Mouse (Mus musculus) hindbrain, postnatal 0 days (tissue): ENCODE data around the gene Hoxb7. TPM values are rescaled to one million over a fixed set of nuclear protein-coding genes. Genes with fewer than 3 reads are reported as not detected.
A peak's percentile ranks its signal among the peaks of the same experiment; 100 is the strongest.

Experiments used
- ATAC-seq: fragments of 200-750 bp; cut with Nextera tagmentation; 2 replicates; pipeline ENCODE4 v1.8.0; 2017; ENCODE audit warnings: mild to moderate bottlenecking, moderate TSS enrichment, moderate library complexity
- DNase-seq: peaks from one replicate; pipeline ENCODE4 v3.0.0-alpha.2; 2015; ENCODE audit warnings: low spot score
- H3K27ac ChIP-seq: fragments of 300-500 bp; sonication (generic); 2 replicates; pipeline ENCODE4 v1.5.1; 2014; ENCODE audit warnings: mild to moderate bottlenecking
- H3K27me3 ChIP-seq: fragments of 300-500 bp; sonication (generic); 2 replicates; pipeline ENCODE4 v1.6.1; 2014; ENCODE audit warnings: low read length, mixed read lengths; ENCODE audit not compliant: insufficient read depth
- H3K36me3 ChIP-seq: fragments of 300-500 bp; sonication (generic); 2 replicates; pipeline ENCODE4 v1.6.1; 2014; ENCODE audit warnings: low read length, mixed read lengths; ENCODE audit not compliant: insufficient read depth
- H3K4me1 ChIP-seq: fragments of 300-500 bp; sonication (generic); 2 replicates; pipeline ENCODE4 v1.6.1; 2014; ENCODE audit warnings: antibody characterized with exemption, low read length, mixed read lengths; ENCODE audit not compliant: insufficient read depth
- H3K4me2 ChIP-seq: fragments of 300-500 bp; sonication (generic); 2 replicates; pipeline ENCODE4 v1.6.1; 2014; ENCODE audit warnings: low read depth, mild to moderate bottlenecking, low read length, moderate library complexity, mixed read lengths
- H3K4me3 ChIP-seq: fragments of 300-500 bp; sonication (generic); 2 replicates; pipeline ENCODE4 v1.5.1; 2014; ENCODE audit warnings: low read length
- H3K9ac ChIP-seq: fragments of 300-500 bp; sonication (generic); replicated peaks from 2 replicates; pipeline ENCODE4 v1.6.1; 2014; ENCODE audit warnings: mild to moderate bottlenecking, low read length, moderate library complexity, mixed read lengths
- H3K9me3 ChIP-seq: fragments of 300-500 bp; sonication (generic); 2 replicates; pipeline ENCODE4 v1.6.1; 2016; ENCODE audit warnings: low read length, mixed read lengths
- CTCF ChIP-seq: IDR thresholded peaks from 2 replicates; pipeline ENCODE4 v1.5.1; 2016; ENCODE audit warnings: antibody characterized with exemption, control low read depth, low read depth
- WGBS: fragments of 180-500 bp; shearing (Covaris S2); extraction: QIAGEN DNeasy Blood & Tissue Kit; methylation state at CpG from one replicate; pipeline ENCODE4 v1.1.7; 2014; 5-methylcytosine and 5-hydroxymethylcytosine counted together
- polyA plus RNA-seq: library from polyadenylated mRNA; unstranded; fragments of >200 nt; fragmentation: Nextera tagmentation; extraction: Ambion mirVana; gene quantifications from 2 replicates; pipeline ENCODE4 v1.2.1, GENCODE M21; 2015
- total RNA-seq: library from RNA; depleted of rRNA; stranded (reverse); fragments of >200 nt; gene quantifications from 2 replicates; pipeline ENCODE4 v1.2.3, GENCODE M21; 2014; rRNA removed

The Hoxb7 gene
- total RNA-seq (11.0 and 21.7 TPM in 2 replicates), polyA plus RNA-seq (10.1 and 16.8 TPM in 2 replicates)

GRCm38 (mm10) chr11:96285771-96286738, at the start of gene Hoxb7:
Gene Hoxb7 (plus strand): TSS chr11:96286623.
- ATAC-seq (no peak), DNase-seq (no peak)
- Histone ChIP-seq H3K36me3 (no peaks in the 10 kb centered on the region), H3K4me2 (peak within 1 kb of the TSS; percentile 38), H3K9ac (no peak within 1 kb of the TSS), H3K4me3 (peak within 1 kb of the TSS; percentile 24), H3K4me1 (no peaks in the 10 kb centered on the region), H3K9me3 (no peaks in the 10 kb centered on the region), H3K27ac (no peak within 1 kb of the TSS), H3K27me3 (peaks cover 88% of the 10 kb centered on the region)
- no peak for TF ChIP-seq CTCF
- WGBS: 2% methylated on average over 43 of the region's 43 CpGs

DNA sequence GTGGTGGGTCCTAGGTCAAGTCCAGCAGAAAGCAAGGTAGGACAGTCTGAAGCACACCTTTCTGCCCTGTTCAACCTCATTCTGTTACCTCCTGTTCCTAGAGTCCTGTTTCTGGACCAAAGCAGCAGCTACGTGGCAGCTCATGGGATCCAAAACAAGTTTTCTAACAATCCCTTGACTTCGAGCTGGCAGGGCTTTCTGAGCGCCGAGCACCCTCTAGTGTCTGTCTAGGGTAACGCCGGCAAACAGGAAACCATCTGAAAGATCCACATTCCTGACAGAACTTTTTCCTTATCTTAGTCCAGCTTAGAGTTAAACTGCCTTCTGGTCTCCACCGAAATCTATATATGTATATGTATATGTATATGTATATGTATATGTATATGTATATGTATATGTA, 46.2 kb upstream of the Hoxb7 start:
- TF ChIP-seq CTCF: peak; percentile 86
- WGBS: under 1% methylated on average over 7 of the region's 7 CpGs
- H3K9me3 ChIP-seq: no peaks in the 10 kb centered on the region

DNA sequence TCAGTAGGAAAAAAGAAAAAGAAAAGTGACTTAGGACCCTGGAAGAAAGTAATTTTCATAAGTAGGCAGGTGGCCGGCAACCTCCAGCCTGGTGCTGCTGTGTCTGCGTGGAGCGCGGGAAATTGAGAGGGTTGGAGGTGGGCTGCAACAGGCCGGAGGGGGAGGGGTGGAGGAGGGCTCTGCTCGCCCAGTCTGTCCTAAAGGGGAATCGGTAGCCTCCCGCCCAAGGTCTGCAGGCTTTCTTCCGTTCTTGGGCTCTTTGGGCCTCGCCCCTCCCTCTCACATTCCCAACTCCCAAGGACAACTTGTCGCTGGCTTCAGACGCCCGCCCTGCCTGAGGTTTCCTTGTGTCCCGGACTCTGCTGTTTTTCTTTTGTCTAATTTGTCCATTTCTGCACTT, 35.5 kb upstream of the Hoxb7 start:
- H3K9me3 ChIP-seq: no peaks in the 10 kb centered on the region
- TF ChIP-seq CTCF: no peak
- H3K4me3 ChIP-seq: no peak overlapping the region
- H3K9ac ChIP-seq: no peak overlapping the region
- H3K36me3 ChIP-seq: no peaks in the 10 kb centered on the region
- 1% methylated on average over 14 of the region's 14 CpGs for whole genome bisulfite sequencing
- DNase-seq (no peak), ATAC-seq (no peak)
- no peak overlapping the region for H3K27ac ChIP-seq
- peaks cover 79% of the 10 kb centered on the region for H3K27me3 ChIP-seq
- no peaks in the 10 kb centered on the region for H3K4me1 ChIP-seq
- H3K4me2 ChIP-seq: no peak overlapping the region

More for the DNA sequence above, 46.2 kb upstream of the Hoxb7 start:
- Histone ChIP-seq H3K27me3 (peaks cover 21% of the 10 kb centered on the region), H3K4me2 (no peak overlapping the region), H3K4me3 (no peak overlapping the region), H3K9ac (no peak overlapping the region), H3K27ac (no peak overlapping the region), H3K36me3 (no peaks in the 10 kb centered on the region), H3K4me1 (no peaks in the 10 kb centered on the region)
- ATAC-seq: no peak
- peak; percentile 76 for DNase-seq

DNA sequence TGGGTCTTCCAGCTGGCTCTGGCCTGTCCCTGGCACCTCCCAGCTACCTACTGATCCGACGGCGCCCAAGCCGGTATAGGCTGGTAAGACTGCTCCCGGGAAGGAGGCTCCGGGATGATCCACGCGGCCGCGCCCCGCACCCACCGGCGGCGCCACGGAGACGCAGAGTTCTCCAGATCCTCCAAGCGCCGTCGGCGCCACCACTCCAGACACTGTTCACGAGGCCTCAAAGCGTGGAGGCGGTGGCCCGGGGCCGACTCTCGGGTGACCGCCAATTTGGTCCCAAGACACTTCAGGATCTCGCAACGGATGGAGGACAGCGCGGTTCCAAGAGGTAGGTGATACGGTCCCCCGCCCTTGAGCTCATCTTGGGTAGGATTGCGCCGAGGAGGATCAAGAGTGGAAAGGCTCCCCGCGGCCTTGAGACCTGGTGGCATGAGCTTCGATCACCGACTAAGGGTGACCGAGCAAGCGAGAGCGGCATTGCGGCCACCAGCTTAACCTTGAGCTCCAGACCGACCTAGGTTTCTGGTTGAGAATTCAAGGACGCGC, 34.9 kb upstream of the Hoxb7 start:
- WGBS: 2% methylated on average over 46 of the region's 46 CpGs
- Histone ChIP-seq H3K9ac (no peak overlapping the region), H3K27ac (no peak overlapping the region), H3K4me2 (no peak overlapping the region), H3K4me3 (no peak overlapping the region), H3K9me3 (no peaks in the 10 kb centered on the region), H3K4me1 (no peaks in the 10 kb centered on the region), H3K27me3 (peaks cover 82% of the 10 kb centered on the region), H3K36me3 (no peaks in the 10 kb centered on the region)
- TF ChIP-seq CTCF: no peak
- DNase-seq: no peak
- ATAC-seq: no peak

- no peak overlapping the region for H3K27ac ChIP-seq
- no peak for DNase-seq
- H3K4me1 ChIP-seq: no peaks in the 10 kb centered on the region
- no peaks in the 10 kb centered on the region for H3K9me3 ChIP-seq
- H3K4me3 ChIP-seq: no peak overlapping the region
- peaks cover 86% of the 10 kb centered on the region for H3K27me3 ChIP-seq
- 3% methylated on average over 12 of the region's 12 CpGs for WGBS
- H3K9ac ChIP-seq: no peak overlapping the region
- no peak overlapping the region for H3K4me2 ChIP-seq
- TF ChIP-seq CTCF: no peak
- ATAC-seq: no peak
- no peaks in the 10 kb centered on the region for H3K36me3 ChIP-seq
These were observed 33.8 kb upstream of the Hoxb7 start for GRCm38 (mm10) chr11:96252541-96253120.

DNA sequence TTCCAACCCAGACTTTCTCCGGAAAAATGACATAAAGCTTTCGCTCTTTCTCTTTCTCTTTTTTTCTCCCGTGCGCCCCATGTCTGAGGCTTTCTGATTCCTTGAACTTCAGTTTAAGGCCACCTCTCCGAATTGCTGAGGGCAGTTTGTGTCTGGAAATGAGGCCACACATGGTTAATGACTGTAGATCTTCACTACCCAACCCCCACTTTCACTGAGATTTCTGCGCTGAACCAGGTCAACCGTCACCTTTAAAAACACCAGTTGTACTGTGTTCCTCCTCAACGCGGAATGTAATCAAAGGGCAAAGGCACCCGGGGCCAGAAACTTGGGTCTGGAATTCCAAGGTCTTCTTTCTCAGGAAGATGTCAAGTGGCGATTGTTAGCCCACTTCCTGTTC, 32.2 kb upstream of the Hoxb7 start:
- TF ChIP-seq CTCF: no peak
- H3K36me3 ChIP-seq: no peaks in the 10 kb centered on the region
- H3K27ac ChIP-seq: no peak overlapping the region
- H3K27me3 ChIP-seq: peaks cover 97% of the 10 kb centered on the region
- ATAC-seq (no peak), DNase-seq (no peak)
- H3K9ac ChIP-seq: no peak overlapping the region
- H3K4me3 ChIP-seq: no peak overlapping the region
- H3K4me2 ChIP-seq: no peak overlapping the region
- 3% methylated on average over 11 of the region's 11 CpGs for WGBS
- no peaks in the 10 kb centered on the region for H3K4me1 ChIP-seq
- H3K9me3 ChIP-seq: no peaks in the 10 kb centered on the region
